Mouse (Mus musculus): ENCODE measurements around the gene Asl.
"Not testable (repeated sequence)": the region's sequence is repeated elsewhere in the genome, so short reads cannot be mapped to it uniquely, and the experiment has no call there.

Gene Asl

DNA sequence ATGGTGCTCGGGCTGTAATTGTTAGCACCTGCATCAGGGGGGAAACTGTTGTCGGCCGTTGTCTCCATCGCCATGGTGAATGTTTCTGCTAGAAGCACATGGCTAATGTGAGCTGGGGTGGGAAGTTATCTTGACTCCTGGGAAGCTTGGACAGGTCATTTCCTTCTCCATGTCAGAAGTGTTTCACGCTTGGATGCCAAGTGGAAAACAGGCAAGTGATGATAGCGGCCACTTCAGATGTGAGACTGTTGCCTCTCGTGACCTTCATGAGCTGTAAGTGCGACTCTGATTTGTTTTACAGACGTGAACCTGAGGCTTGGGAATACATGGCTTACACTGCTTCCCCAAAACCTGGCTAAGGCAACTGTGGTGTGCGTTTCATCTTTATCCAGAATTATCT, 17.5 kb upstream of the Asl start:
- no peak for DNase-seq (ENCODE audit: extremely low spot score, low spot score)

DNA sequence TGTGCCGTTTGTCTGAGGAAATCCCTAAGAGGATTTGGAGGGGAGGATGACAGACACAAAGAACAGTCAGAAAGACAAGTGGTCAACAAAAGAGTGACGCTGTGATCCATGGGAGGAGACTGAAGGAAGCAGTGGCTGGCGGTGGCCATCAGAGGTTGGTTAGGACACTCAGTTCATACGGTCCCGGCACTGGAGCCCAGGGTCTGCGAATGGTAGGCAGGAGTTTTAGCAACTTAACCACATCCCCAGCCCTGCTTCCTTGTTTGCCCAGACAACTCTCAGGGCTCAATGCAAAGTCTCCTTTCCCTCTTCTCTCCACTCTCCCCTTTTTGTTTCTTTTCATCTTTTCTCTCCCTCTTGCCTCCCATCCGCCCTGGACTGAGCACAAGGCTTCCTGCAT, 17.1 kb upstream of the Asl start:
- DNase-seq (ENCODE audit: extremely low spot score, low spot score) = no peak

DNA sequence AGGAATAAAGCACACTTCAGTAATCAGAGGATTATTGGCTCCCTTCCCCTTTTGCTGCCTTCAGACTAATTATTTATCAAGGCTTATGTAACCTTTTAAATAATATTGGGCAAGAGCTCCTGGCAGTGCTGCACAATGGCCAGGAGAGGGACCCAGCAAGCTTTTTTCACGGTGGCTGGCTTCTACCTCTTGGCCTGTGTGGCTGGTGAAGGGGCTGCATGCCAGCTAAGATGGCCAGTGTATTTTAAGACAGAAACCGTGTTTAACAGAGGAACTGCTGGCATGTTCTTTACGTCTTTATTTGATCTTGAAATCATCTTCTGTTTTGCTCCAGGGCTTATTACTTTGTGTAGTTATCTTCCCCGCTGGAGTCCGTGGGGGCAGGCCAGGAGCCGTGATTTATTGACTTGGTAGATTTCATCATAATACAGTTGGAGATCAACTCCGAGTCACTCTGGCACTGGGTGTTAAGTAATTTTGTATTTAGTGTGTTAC, 15.2 kb upstream of the Asl start:
- no peak for DNase-seq (ENCODE audit: extremely low spot score, low spot score)

DNA sequence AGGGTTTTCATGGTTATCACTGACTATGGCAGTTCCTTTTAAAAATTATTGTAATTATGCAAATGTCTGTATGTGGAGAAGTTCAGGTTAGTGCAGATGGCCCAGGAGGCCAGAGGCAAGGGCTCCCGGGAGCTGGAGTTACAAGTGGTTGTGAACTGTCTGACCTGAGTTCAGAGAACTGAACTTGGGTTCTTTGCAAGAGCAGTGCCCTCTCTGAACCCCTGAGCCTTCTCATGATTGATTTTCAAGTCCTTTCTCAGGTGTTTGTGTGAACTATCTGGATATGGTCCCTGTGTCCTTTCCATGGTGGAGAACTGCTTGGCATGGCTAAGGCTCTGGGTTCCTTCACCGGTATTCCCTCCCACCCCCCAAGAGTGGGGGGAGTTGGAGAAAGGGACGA, 14.7 kb upstream of the Asl start:
- DNase-seq (ENCODE audit: extremely low spot score, low spot score) = no peak

DNA sequence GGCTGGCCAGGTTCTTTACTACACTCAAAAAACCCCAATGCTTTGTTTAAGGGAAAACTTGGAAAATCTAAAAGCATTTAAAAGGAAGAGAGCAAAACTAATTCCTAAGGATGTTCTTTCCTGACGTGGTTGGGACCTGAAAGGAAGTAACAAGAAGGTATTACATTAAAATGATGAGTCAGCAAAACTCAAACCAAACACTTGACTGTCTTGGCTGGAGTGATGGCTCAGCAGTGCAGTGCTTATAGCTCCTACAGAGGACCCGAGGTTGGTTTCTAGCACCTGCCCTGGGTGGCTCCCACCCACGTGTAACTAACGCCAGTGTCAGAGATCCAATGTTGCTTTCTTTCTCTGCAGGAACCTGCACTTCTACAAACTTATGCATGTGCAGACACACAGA, 12.2 kb upstream of the Asl start:
- no peak for DNase-seq (ENCODE audit: extremely low spot score, low spot score)

DNA sequence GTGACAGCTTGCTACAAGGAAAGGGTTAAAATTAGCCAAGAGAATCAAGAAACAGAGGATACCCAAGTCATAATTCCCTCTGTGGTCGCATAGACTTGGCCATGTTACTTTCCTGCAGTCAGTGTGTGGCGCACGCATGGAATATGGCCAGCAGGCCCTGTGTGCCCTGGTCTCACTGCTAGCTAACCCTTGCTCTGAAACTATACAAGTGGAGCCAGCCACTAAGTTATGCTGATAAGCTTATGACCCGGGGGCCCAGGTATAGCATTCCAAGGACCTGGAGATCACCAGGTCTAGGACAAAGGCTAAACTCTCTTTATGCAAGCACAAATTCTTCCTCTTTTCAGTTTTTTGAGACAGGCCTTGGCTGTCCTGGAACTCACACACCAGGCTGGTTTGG, 11.8 kb upstream of the Asl start:
- no peak for DNase-seq (ENCODE audit: extremely low spot score, low spot score)

DNA sequence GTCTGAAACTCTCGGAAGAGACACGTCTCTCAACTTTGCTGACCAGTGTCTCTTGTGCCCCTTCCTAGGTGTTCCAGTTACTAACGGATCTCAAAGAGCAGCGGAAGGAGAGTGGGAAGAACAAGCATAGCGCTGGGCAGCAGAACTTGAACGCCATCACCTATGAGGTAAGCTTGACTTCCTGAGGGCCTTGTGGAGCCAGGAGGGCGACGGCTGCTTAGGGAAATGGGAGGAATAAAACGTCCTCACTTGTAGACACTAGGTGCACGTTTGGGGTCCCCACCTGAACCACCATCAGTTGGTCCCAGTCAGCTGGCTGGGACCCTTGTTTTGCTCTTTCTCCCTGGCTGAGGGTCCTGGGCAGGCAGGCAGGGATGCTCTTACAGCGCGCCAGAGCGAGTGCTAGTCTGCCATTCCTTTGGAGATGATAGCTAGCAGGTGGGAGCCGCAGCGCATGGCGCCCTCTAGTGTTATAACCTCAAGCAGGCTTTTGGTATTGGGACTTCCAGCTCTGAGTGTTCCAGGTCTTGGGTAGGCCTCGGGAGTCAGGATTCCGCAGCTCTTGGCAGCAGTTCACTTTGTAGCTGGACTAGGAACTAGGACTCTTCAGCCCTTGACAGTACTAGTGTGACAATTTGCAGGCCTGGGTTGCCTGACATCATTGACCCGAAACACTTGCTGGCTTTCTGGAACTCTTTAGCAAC, 8.9 kb upstream of the Asl start:
- DNase-seq (ENCODE audit: extremely low spot score, low spot score) = peak; percentile 57

DNA sequence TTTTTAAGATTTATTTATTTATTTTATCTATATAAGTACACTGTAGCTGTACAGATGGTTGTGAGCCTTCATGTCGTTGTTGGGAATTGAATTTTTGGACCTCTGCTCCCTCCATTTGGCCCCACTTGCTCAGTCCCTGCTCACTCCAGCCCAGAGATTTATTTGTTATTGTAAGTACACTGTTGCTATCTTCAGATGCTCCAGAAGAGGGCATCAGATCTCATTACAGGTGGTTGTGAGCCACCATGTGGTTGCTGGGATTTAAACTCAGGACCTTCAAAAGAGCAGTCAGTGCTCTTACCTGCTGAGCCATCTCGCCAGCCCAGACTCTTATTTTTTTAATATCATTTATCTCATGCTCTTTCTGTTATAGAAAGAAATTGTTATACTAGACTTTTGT, 7.3 kb upstream of the Asl start:
- not testable (repeated sequence) for DNase-seq (ENCODE audit: extremely low spot score, low spot score)

DNA sequence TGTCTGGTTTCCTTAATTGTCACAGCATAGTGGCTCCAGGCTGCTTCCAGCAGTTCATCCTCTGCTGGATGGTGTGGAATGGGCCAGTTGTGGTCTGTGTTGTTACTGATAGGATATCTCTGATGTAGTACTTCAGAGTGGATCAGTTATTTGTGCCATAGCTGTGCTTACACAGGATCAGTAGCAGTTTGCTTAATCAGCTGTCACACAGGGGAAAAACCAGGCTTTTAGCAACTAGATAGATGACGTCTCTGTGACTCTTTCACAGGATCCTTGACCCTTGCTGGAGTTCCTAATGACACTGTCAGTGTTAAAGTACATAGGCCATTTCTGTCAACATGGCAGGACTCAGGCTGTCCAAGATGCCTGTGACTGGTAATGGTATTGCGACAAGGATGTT, 4.8 kb upstream of the Asl start:
- DNase-seq (ENCODE audit: extremely low spot score, low spot score) = no peak

DNA sequence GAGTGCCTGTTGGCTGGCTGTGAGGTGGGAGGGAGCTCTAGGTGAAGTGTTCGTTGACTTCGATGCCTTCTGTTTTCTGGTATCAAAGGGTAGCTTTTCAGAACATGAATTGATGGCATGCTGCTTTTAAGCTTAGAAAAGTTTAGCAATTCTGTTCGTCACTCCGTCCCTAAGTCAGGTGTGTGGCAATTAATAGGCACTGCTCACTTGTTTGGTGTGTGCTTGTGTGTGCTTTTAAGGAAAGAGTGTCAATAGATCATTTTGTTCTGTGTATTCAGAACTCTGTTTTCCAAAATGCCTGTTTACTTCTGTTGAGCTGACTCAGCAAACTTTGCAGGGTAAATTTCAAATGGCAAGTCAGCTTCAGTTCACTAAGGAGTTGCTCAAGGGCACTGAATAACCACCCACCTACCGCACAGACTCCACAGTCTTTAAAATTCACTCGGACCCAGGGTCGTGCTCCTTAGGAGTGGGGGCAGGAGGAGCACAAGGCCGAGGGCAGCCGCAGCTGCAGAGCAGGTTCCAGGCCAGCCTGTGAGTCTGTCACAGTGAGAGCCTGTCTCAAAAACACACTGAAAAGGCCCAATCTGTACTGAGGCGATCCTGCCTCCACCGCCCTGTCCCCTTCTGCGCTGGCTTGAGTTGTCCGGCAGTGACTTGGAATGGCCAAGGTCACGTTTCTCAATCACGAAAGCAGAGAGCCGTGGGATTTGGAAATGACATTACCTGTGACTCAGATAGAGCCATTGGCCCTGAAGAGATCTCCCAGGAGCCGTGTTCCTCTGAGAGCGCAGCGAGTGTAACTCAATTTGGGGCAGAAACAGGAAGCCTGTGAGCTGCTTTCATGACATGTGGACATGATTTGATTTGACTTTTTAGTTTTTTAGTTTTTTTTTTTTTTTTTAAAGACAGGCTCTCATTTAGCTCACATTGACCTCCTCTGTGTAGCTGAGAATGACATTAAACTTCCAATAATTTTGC, 2.7 kb upstream of the Asl start:
- DNase-seq (ENCODE audit: extremely low spot score, low spot score) = no peak

DNA sequence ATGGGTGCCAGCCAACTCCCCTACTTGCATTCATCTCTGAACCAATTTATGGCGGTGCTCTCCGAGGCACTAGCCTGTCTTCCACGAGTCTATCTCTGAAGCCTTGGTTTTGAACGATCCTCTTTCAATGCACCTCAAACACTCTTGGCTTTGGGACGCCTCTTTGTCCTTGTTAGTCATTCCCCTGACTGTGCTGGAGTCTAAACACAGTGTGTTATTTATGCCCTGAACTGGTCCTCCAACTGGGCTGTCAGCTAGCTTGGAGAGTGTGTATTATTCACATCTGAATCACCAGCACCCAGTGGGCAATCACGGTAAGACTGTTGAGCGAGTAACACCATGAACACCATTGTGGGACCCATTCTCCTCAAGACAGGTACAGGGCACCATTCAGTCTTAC, 1.4 kb downstream of the Asl start:
- DNase-seq (ENCODE audit: extremely low spot score, low spot score) = no peak

DNA sequence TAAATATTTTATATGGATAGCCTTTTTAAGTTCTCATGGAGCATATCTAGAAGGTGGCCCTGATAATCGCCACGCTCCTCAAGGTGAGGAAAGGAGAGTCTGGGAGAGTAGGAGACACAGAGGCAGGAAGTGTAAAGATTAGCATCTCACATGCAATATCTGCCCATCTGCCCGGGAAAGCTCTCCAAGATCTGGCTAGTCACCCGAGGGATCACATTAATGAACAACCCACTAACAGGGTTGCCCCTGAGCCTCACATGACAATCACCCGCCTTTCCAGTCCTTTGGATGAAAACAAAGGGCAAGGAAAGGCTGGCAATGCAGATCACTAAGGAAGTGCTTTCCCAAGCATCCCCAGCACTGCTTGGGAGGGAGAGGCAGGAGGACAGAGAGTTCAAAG, 1.9 kb downstream of the Asl start:
- no peak for DNase-seq (ENCODE audit: extremely low spot score, low spot score)

DNA sequence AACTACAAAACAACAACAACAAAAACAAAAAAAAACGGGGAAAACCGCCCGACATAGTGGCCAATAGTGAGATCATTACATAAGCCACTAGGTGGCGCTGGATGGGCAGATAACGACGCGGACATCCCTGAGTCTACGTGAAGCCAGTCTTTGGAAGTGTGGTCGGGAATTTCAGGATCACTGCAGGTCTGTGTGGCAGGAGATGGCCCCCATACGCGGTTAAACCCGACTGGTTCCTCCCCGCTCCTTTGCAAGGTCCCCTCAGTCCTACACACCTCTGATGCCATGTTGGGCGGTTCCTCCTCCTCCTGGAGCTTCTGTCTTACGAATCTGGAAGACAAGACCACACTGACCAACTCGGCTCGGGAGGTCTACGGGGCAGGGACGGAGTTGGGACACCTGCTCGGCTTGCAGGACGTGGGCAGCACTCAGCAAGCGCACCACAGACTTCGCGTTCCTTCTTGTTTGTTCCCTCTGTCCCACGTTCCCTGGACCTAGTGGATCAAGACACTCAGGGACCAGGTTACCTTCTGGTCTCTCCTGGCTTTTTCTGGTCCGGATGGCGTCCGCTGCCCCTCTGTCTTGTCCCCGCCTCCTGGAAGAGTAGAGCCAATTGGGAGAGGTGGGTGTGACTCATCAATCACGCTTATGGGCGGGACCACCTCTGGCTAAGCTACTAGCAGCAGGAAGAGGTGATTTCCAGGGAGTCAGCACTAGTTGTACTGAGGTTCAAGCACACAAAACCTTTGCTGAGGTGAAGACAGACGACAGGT, 5.1 kb downstream of the Asl start:
- peak; percentile 87 for DNase-seq (ENCODE audit: extremely low spot score, low spot score)

DNA sequence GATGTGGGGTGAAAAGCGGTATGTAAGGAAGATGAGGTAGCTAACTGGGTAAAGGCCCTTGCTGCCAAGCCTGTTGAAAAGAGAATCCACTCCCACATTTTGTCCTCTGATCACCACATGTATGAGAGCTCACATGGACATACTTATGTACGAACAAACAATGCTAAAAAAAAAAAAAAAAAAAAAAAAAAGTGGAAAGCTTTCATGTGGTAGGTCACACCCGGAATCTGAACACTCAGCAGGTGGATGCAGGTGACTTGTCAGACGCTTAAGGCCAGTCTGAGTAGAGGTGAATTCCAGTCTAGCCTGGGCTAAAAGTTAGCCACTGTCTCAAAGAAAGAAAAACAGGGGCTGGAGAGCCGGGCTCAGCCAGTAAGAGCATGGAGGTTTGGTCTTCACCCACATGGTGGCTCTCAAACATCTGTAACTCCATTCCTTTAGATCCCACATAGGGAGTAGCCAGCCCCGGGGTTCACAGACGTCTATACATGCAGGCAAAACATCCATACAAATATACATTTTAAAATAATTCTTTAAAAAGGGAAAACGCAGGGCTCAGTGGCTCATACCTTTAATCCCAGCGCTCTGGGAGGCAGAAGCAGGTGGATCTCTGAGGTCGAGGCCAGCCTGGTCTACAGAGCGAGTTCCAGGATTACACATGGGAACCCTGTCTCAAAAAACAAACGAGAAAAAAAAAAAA, 5.8 kb downstream of the Asl start:
- DNase-seq (ENCODE audit: extremely low spot score, low spot score) = no peak

DNA sequence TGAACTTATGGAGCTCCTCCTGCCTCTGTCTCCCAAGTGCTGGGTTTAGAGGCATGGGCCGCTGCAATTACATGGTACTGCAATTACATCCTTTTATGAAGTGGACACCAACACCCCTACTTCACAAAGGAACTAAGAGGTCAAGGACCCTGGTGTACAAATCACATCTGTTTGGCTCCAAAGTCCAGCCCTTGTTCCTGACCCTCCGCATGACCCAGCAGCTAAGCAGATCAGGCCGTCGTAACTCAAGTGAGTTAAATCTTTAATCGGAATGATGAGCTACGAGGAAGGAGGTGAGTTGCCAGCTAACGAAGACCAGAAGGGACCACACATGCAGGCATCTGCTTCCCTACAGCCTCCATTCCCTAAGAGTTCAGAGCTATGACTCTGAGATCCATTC, 6.7 kb downstream of the Asl start:
- no peak for DNase-seq (ENCODE audit: extremely low spot score, low spot score)

DNA sequence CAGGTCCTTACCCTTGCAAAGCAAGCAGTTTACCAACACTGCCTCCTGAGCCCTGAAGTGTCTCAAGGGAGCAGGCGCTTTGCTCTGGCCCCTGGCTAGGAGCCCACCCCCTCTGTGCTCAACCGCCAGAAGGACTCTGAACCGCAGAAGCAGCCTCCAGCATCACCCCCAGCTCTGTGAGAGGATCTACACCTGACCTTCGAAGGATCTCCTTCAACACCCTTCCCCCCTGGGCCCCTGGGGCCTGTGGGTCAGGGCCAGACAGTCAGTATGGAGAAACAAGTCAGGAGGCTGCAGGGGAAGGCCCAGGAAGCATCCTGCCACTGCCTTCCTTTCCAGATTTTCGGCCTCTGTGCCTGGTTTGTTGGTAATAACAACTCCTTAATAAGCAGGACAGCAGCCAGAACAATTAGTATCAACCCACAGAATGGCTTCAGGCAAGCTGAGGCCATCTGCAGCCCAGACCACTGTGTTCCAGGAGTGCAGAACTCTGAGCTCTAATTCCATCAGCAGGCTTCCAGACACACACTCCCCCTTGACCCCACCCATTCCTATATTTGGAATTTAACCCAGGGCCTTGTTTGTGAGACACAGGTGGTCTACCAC, 7.6 kb downstream of the Asl start:
- DNase-seq (ENCODE audit: extremely low spot score, low spot score) = no peak

DNA sequence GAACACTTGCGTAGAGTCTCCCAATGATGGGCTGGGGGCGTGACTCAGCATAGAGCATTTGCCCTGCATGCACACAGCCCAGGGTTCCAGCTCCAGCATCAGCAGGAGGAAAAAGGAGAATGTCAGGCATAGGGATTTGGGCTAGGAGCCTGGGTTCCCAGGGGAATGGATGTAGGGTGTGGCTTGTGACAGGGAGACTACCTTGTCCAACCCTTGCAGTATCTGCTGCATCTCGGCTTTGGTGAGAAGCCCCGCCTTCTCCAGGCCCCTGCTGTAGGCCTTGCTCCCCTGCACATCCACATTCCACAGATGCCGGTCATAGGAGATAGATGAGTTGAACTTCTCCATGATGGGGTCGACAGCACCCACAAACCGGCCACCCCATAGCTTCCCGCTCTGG, 9.6 kb downstream of the Asl start:
- DNase-seq (ENCODE audit: extremely low spot score, low spot score) = no peak

DNA sequence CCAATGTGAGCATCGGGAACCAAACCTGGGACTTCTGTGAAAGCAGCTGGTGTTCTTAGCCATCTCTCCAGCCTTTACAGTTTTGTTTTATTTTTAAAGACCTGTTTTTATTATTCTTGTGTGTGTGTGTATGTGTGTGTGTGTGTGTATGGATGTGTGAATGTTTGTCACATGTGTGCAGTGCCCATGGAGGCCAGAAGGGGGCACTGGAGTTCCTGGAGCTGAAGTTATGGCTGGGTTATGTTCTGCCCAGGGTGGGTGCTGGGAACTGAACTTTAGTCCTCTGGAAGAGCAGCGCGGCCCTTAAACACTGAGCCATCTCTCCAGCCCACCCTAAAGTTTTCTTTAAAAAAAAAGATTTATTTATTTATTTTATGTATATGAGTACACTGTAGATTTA, 13.9 kb downstream of the Asl start:
- DNase-seq (ENCODE audit: extremely low spot score, low spot score) = no peak

DNA sequence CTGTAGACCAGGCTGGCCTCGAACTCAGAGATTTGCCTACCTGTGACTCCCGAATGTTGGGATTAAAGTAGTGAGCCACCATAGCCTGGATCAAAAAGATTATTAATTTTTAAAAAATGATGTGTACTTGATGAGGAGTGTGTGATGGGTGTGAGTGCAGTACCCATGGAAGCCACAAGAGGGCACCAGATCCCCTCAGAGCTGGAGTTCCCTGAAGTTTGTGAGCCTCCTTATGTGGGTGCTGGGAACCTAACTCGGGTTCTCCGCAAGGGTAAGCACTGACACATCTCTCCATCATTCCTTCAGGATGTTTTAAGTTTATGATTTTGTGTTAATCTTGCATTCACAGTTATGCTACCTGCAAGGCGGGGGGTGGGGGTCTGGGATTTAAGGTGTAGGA, 18.1 kb downstream of the Asl start:
- no peak for DNase-seq (ENCODE audit: extremely low spot score, low spot score)

DNA sequence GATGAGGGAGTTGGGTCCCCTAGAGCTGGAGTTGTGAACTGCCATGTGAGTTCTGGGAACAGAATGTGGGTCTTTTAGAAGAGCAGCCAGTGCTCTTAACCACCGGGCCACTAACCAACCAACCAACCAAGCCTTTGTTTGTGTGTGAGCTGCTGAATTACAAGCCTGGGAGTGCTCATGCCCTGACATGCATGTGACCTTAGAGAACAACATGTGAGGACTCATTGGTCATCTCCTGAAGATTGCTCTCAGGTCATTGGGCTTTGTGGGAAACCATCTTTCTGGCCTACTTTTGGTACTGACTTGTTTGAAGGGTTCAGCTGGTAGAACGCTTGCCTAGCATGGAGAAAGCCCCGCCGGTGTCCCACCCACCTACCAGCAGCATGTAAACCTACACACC, 19.3 kb downstream of the Asl start:
- DNase-seq (ENCODE audit: extremely low spot score, low spot score) = no peak

DNA sequence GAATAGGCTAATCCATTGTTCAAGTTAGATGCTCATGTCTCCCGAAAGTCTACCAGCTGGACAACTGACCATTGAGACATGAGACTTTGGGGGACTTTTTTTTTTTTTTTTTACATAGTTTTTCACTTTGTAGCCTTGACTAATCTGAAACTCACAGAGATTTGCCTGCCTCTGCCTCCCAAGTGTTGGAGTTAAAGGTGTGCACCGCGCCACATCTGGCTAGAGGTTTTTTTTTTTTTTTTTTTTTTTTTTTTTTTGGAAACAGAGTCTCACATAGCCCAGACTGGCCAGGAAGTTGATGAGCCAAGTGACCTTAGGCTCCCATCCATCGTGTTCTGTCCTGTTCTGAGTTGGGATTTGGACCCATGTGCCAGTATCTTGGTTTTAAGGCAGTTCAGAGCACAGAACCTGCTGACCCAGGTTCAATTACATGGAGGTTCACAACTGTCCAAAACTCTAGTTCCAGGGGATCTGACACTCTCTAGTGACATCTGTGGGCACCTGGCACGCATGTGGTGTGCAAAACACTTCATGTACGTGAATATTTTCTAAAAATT, 20.9 kb downstream of the Asl start:
- DNase-seq (ENCODE audit: extremely low spot score, low spot score) = no peak

All from neural tube, embryonic 10.5 days (tissue).